Mouse (Mus musculus) hindbrain, embryonic 15.5 days (tissue): ENCODE results near the gene Serpinh1. TPM values are rescaled to one million over a fixed set of nuclear protein-coding genes. Genes with fewer than 3 reads are reported as not detected.
"Not testable (repeated sequence)": the region's sequence is repeated elsewhere in the genome, so short reads cannot be mapped to it uniquely, and the experiment has no call there.

ENCODE experiments used
- ATAC-seq: fragments of 200-750 bp; cut with Nextera tagmentation; 2 replicates; pipeline ENCODE4 v1.8.0; 2017; ENCODE audit warnings: low read depth, moderate number of reproducible peaks, moderate TSS enrichment; ENCODE audit not compliant: low FRiP score
- H3K27ac ChIP-seq: fragments of 300-500 bp; sonication (generic); replicated peaks from 2 replicates; pipeline ENCODE4 v1.5.1; 2015; ENCODE audit warnings: mild to moderate bottlenecking, inconsistent platforms
- H3K27me3 ChIP-seq: fragments of 300-500 bp; sonication (generic); 2 replicates; pipeline ENCODE4 v1.6.1; 2015; ENCODE audit warnings: control low read depth, inconsistent platforms
- H3K36me3 ChIP-seq: fragments of 300-500 bp; sonication (generic); 2 replicates; pipeline ENCODE4 v1.6.1; 2015; ENCODE audit warnings: control low read depth, inconsistent platforms
- H3K4me1 ChIP-seq: fragments of 300-500 bp; sonication (generic); replicated peaks from 2 replicates; pipeline ENCODE4 v1.6.1; 2015; ENCODE audit warnings: control low read depth, inconsistent platforms
- H3K4me2 ChIP-seq: fragments of 300-500 bp; sonication (generic); 2 replicates; pipeline ENCODE4 v1.6.1; 2015; ENCODE audit warnings: moderate library complexity, mild to moderate bottlenecking, inconsistent platforms
- H3K4me3 ChIP-seq: fragments of 300-500 bp; sonication (generic); 2 replicates; pipeline ENCODE4 v1.5.1; 2015; ENCODE audit warnings: mild to moderate bottlenecking, inconsistent platforms
- H3K9ac ChIP-seq: fragments of 300-500 bp; sonication (generic); 2 replicates; pipeline ENCODE4 v1.6.1; 2015; ENCODE audit warnings: inconsistent platforms
- H3K9me3 ChIP-seq: fragments of 300-500 bp; sonication (generic); 2 replicates; pipeline ENCODE4 v1.6.1; 2016; ENCODE audit warnings: control low read depth, inconsistent platforms
- WGBS: fragments of 180-500 bp; shearing (Covaris S2); methylation state at CpG from one replicate; pipeline ENCODE4 v1.1.7; 2015; 5-methylcytosine and 5-hydroxymethylcytosine counted together
- polyA plus RNA-seq: library from polyadenylated mRNA; unstranded; fragments of >200 nt; fragmentation: Nextera tagmentation; extraction: Ambion mirVana; gene quantifications from 2 replicates; pipeline ENCODE4 v1.2.1, GENCODE M21; 2015

Gene Serpinh1
- polyA plus RNA-seq, 1 experiment from 2014 or later: 286 TPM

- no peak overlapping the region for H3K9ac ChIP-seq
- no peaks in the 10 kb centered on the region for H3K9me3 ChIP-seq
- no peaks in the 10 kb centered on the region for H3K27me3 ChIP-seq
- ATAC-seq: no peak
- H3K4me2 ChIP-seq: peak overlapping the region; percentile 2; the same call in 1 of the 2 replicates
- peaks cover 56% of the 10 kb centered on the region for H3K4me1 ChIP-seq
- 46% methylated on average over 5 of the region's 5 CpGs for WGBS
- H3K36me3 ChIP-seq: peaks cover 8% of the 10 kb centered on the region
- no peak overlapping the region for H3K27ac ChIP-seq
- H3K4me3 ChIP-seq: no peak overlapping the region
Observed at GRCm38 (mm10) chr7:99386030-99386429, 33.0 kb upstream of the Serpinh1 start.

- Histone ChIP-seq H3K4me3 (peak overlapping the region; percentile 78), H3K9me3 (no peaks in the 10 kb centered on the region), H3K4me1 (peaks cover 55% of the 10 kb centered on the region), H3K9ac (peak overlapping the region; percentile 85), H3K4me2 (peak overlapping the region; percentile 73), H3K27me3 (no peaks in the 10 kb centered on the region), H3K27ac (peak overlapping the region; percentile 42), H3K36me3 (peaks cover 8% of the 10 kb centered on the region)
- WGBS: 12% methylated on average over 4 of the region's 4 CpGs
- ATAC-seq: no peak
Observed at GRCm38 (mm10) chr7:99384101-99384611, 31.1 kb upstream of the Serpinh1 start.

DNA sequence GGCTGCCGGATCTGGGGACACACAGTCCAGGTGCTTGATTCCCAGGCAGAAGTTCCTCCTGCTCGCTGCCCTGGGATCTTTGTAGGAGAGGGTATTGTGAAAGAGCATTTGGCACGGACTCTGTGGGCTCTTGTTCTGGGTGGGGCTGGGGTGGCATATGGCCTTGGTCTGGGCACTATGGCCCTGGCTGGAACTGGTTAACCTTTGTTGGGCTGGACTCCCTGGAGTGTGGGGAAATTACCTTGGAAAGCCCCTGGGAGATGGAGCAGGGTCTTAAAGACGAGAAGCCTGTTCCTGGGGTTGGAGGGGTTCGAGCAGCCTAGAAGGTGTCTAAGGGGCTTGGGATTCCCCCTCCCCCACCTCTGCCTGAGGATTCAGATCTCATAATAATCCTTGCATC lies 30.2 kb upstream of the Serpinh1 start:
- no peak for ATAC-seq
- Histone ChIP-seq H3K4me2 (peak overlapping the region; percentile 73), H3K36me3 (peaks cover 3% of the 10 kb centered on the region), H3K27me3 (no peaks in the 10 kb centered on the region), H3K9me3 (no peaks in the 10 kb centered on the region), H3K4me1 (peaks cover 52% of the 10 kb centered on the region), H3K27ac (peak overlapping the region; percentile 42), H3K4me3 (peak overlapping the region; percentile 78), H3K9ac (peak overlapping the region; percentile 85)
- WGBS: 40% methylated on average over 5 of the region's 5 CpGs

- Histone ChIP-seq H3K4me3 (peak overlapping the region; percentile 78), H3K4me2 (peak overlapping the region; percentile 73), H3K36me3 (no peaks in the 10 kb centered on the region), H3K27ac (peak overlapping the region; percentile 96), H3K4me1 (peaks cover 52% of the 10 kb centered on the region), H3K27me3 (no peaks in the 10 kb centered on the region), H3K9me3 (no peaks in the 10 kb centered on the region), H3K9ac (peak overlapping the region; percentile 85)
- WGBS: 5% methylated on average over 30 of the region's 30 CpGs
- no peak for ATAC-seq
Observed at GRCm38 (mm10) chr7:99382088-99383000, 29.3 kb upstream of the Serpinh1 start.

DNA sequence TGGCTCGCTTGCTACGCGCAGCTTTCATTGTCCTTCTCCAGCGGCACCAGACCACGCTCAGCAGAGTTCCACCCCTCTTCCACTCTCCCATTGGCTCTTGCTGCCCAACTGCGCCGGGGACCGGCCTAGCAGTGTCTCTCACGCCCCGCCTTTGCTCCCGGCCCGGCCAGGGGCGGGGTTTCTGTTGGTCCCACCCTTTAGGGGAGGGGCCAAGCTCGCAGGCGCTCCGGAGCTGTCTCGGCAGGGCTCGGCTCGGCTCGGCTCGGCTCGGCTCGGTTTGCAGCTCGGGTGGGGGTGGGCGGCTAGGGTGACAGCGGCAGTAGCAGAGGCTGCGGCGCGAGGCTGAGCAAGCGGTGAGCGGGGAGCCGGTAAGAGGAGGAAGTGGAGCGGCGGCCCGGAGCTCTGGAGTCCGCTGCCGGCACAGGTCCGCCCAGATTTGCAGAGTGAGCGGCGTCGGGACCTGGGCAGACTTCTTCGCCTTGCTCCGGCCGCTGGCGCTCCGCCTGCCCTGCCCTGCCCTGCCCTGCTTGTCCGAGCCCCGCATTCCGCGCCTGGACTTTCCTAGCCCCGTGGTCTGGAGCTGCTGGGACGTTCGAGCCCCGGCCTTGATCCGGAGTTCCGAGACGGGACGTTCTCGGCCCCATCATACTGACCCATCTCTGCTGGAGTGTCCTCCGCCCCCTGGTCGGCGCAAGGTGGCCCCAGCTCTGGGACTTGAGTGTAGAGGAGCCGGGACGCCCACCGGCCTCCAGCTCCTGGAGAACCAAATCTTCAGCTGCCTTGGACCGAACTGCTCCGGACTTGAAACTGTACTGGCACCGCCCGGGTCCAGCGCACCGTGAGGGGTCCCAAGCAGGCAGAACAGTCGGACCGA lies 28.4 kb upstream of the Serpinh1 start, which contains the start of gene Gdpd5:
Gene Gdpd5 (plus strand): TSS at position 201 of the 874 bp plus-strand sequence.
- peak within 1 kb of the TSS; percentile 78 for H3K4me3 ChIP-seq
- ATAC-seq: peak; percentile 95
- peak within 1 kb of the TSS; percentile 96 for H3K27ac ChIP-seq
- peak within 1 kb of the TSS; percentile 85 for H3K9ac ChIP-seq
- H3K4me1 ChIP-seq: peaks cover 49% of the 10 kb centered on the region
- peak within 1 kb of the TSS; percentile 73 for H3K4me2 ChIP-seq
- under 1% methylated on average over 71 of the region's 73 CpGs for WGBS
- no peaks in the 10 kb centered on the region for H3K27me3 ChIP-seq
- no peaks in the 10 kb centered on the region for H3K36me3 ChIP-seq
- no peaks in the 10 kb centered on the region for H3K9me3 ChIP-seq

DNA sequence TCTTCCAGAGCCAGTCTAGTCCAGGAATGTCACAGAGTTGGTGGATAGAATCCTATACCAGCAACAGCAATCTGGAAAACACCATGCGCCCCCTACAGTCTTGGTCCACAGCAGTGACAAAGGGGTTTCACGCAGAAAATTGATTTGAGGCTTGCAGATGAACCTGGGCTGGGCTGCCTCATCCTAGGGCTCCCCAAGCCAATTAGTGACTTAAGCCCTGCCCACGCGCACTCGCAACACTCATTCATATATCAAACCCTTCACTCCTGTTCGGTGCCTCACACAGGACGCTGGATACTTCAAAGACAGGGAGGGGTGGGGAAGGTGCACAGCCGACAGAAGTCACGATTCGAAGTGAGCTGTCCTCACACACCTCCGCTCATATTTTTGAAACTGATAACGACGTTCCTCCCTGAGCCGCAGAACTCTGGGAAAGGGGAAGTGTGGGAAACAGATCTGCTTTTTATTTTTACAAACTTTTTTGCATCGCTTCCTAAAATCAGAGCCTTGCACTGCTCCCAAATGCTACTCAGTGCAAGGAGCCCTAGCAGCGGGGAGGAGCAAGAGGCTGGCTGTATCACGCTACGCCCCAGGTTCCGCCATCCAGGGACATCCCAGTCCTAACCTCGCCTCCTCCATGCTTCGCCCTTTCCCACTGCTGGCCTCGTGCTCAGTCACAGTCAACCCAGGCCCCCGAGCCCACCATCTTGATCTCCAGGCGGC lies 27.6 kb upstream of the Serpinh1 start:
- ATAC-seq: peak; percentile 67
- H3K9me3 ChIP-seq: no peaks in the 10 kb centered on the region
- peak overlapping the region; percentile 73 for H3K4me2 ChIP-seq
- H3K9ac ChIP-seq: peak overlapping the region; percentile 60
- no peaks in the 10 kb centered on the region for H3K27me3 ChIP-seq
- WGBS: under 1% methylated on average over 24 of the region's 24 CpGs
- peak overlapping the region; percentile 96 for H3K27ac ChIP-seq
- peaks cover 41% of the 10 kb centered on the region for H3K4me1 ChIP-seq
- H3K4me3 ChIP-seq: peak overlapping the region; percentile 78
- no peaks in the 10 kb centered on the region for H3K36me3 ChIP-seq

DNA sequence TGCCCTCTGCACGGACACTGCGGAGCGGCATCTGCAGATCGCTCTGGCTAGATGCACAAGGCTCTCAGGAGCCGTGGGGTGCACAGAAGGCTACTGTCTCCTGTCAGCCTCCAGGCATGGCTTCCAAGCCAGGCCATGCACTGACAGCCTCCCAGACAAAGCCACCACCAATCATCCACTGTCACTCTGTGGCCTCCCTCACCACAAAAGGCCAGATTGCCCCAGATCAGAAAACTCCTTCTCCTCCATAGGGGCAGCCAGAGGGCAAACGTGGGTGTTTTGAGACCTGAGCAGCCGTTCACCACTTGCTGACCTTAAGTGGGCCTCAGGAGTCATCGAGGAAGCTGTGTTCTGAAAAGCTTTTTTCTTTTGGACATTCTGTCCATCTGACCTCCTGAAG lies 25.8 kb upstream of the Serpinh1 start:
- H3K27ac ChIP-seq: no peak overlapping the region
- H3K36me3 ChIP-seq: no peaks in the 10 kb centered on the region
- no peak for ATAC-seq
- H3K4me3 ChIP-seq: no peak overlapping the region
- WGBS: 41% methylated on average over 8 of the region's 8 CpGs
- H3K9me3 ChIP-seq: no peaks in the 10 kb centered on the region
- H3K4me2 ChIP-seq: no peak overlapping the region
- peaks cover 23% of the 10 kb centered on the region for H3K4me1 ChIP-seq
- H3K27me3 ChIP-seq: no peaks in the 10 kb centered on the region
- H3K9ac ChIP-seq: 0 out of 2 replicates have a peak overlapping the region, but pooled peaks have one; percentile 4

- H3K27me3 ChIP-seq: no peaks in the 10 kb centered on the region
- no peak for ATAC-seq
- H3K4me3 ChIP-seq: no peak overlapping the region
- H3K4me1 ChIP-seq: peaks cover 6% of the 10 kb centered on the region
- H3K9ac ChIP-seq: no peak overlapping the region
- H3K36me3 ChIP-seq: no peaks in the 10 kb centered on the region
- H3K4me2 ChIP-seq: no peak overlapping the region
- no peaks in the 10 kb centered on the region for H3K9me3 ChIP-seq
- H3K27ac ChIP-seq: no peak overlapping the region
- WGBS: 7% methylated on average over 4 of the region's 4 CpGs
Observed at GRCm38 (mm10) chr7:99375455-99375854, 22.4 kb upstream of the Serpinh1 start.

DNA sequence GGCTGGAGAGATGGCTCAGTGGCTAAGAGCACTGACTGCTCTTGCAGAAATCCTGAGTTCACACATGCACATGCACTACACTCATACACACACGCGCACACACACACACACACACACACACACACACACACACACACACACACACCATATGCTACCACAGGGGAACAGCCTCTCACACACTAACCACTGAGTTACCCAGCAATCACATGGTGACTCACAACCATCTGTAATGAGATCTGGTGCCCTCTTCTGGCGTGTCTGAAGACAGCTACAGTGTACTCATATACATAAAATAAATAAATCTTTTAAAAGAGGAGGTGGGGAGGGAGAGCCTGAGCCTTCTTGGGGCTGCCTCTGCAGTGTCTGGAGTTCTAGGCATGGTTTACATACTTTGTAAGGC lies 21.3 kb upstream of the Serpinh1 start:
- not testable (repeated sequence) for ATAC-seq
- 57% methylated on average over 3 of the region's 3 CpGs for WGBS

DNA sequence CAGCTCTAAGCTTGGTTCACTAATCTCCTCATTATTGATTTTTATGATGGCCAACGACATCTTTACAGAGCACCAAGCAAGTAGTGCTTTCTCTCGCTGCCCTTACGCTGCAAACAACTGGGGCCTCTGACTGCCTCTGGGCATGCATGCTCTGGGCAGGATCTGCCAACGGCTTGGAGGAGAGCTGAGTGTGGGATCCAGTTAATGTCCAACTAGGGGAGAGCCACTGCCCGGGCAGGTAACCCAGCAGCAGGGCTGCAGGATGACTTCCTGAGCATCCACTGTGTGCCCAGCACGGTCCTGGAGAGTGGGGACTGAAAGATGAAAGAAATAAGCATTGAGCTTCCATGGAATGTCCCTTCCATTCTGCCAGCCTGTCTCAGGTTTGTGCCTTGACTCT lies 13.7 kb upstream of the Serpinh1 start:
- Histone ChIP-seq H3K4me3 (no peak overlapping the region), H3K27me3 (no peaks in the 10 kb centered on the region), H3K4me1 (peaks cover 9% of the 10 kb centered on the region; the same call in 1 of the 2 replicates), H3K9me3 (no peaks in the 10 kb centered on the region), H3K9ac (no peak overlapping the region), H3K36me3 (no peaks in the 10 kb centered on the region), H3K4me2 (no peak overlapping the region), H3K27ac (no peak overlapping the region)
- whole genome bisulfite sequencing: 72% methylated on average over 6 of the region's 6 CpGs
- ATAC-seq: no peak

More for the DNA sequence above, 21.3 kb upstream of the Serpinh1 start:
- H3K4me1 ChIP-seq, H3K4me2 ChIP-seq, H3K36me3 ChIP-seq, H3K27me3 ChIP-seq, H3K27ac ChIP-seq, H3K9ac ChIP-seq, H3K4me3 ChIP-seq, H3K9me3 ChIP-seq: not testable (repeated sequence)

DNA sequence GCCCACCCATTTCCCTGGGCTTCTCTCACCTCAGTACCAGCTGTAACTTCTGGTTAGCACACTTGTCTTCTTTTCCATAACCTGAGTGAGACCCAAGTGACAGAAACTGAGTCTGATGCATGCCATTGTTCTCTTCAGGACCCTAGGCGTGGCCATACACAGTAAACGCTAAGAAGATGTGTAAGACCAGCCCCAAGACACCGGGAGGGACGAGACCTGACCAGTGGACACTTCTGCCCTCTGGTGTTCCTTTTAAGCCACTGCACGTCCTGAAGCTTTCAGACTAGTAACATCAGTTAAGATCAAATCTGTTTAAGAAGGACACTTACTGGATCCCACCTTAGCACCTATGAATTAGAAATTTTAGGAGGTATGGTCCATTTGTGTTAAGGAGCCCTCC lies 12.0 kb upstream of the Serpinh1 start:
- no peak overlapping the region for H3K9ac ChIP-seq
- no peak overlapping the region for H3K4me3 ChIP-seq
- under 1% methylated on average over 5 of the region's 5 CpGs for WGBS
- H3K27ac ChIP-seq: no peak overlapping the region
- no peak for ATAC-seq
- H3K27me3 ChIP-seq: no peaks in the 10 kb centered on the region
- H3K9me3 ChIP-seq: no peaks in the 10 kb centered on the region
- H3K4me2 ChIP-seq: peak overlapping the region; percentile 36
- peaks cover 22% of the 10 kb centered on the region for H3K4me1 ChIP-seq
- H3K36me3 ChIP-seq: no peaks in the 10 kb centered on the region
